Mouse (Mus musculus) layer of hippocampus, postnatal 25 days (tissue): ENCODE measurements around the gene Prkcsh. TPM values are rescaled to one million over a fixed set of nuclear protein-coding genes. Genes with fewer than 3 reads are reported as not detected.

Experiments
- DNase-seq, 2 experiments: peaks; one replicate each; pipeline ENCODE4 v3.0.0; 2022; ENCODE audit warnings: mixed read lengths in 2 of 2, low spot score in 1 of 2; ENCODE audit errors: extremely low spot score in 1 of 2
- total RNA-seq, 2 experiments: library from RNA; stranded (reverse); gene quantifications; 2 replicates each; pipeline ENCODE4 v1.2.3; 2021

Prkcsh gene
- total RNA-seq, result 100 to 1,000 TPM; 107 to 108 TPM

GRCm38 (mm10) chr9:22002194-22003162, at the start of gene Prkcsh, which contains the start of gene Ccdc151:
Prkcsh (plus strand) TSS chr9:22002806.
Ccdc151 (minus strand) TSS chr9:22002634.
- DNase-seq, result peak; percentile 91 to 94

- DNase-seq, result no peak
Measured at GRCm38 (mm10) chr9:21953600-21953999, 49.0 kb upstream of the Prkcsh start.

GRCm38 (mm10) chr9:21954635-21955034, 48.0 kb upstream of the Prkcsh start:
- DNase-seq, result no peak

GRCm38 (mm10) chr9:21955225-21955569, 47.4 kb upstream of the Prkcsh start:
- DNase-seq, result no peak

GRCm38 (mm10) chr9:21955570-21956281, 46.9 kb upstream of the Prkcsh start, which contains the start of gene Swsap1:
Swsap1 (plus strand) TSS chr9:21955755.
- DNase-seq, result peak; percentile 97 to 99

- DNase-seq, result no peak
Measured at GRCm38 (mm10) chr9:21958372-21958771, 44.2 kb upstream of the Prkcsh start.

GRCm38 (mm10) chr9:21959244-21959643, 43.4 kb upstream of the Prkcsh start:
- no peak for DNase-seq

GRCm38 (mm10) chr9:21960135-21960534, 42.5 kb upstream of the Prkcsh start:
- DNase-seq, result no peak

- DNase-seq, result no peak
Measured at GRCm38 (mm10) chr9:21960558-21961208, 41.9 kb upstream of the Prkcsh start.

GRCm38 (mm10) chr9:21961366-21961980, 41.1 kb upstream of the Prkcsh start:
- DNase-seq, result no peak

GRCm38 (mm10) chr9:21962010-21962409, 40.6 kb upstream of the Prkcsh start:
- no peak for DNase-seq

- DNase-seq, result peak; percentile 58 to 64
Measured at GRCm38 (mm10) chr9:21962416-21963059, 40.1 kb upstream of the Prkcsh start.

- DNase-seq, result no peak
Measured at GRCm38 (mm10) chr9:21963417-21963816, 39.2 kb upstream of the Prkcsh start, which contains the start of gene Epor. Epor (minus strand) TSS chr9:21963506.

GRCm38 (mm10) chr9:21968883-21969282, 33.7 kb upstream of the Prkcsh start:
- no peak for DNase-seq

- no peak for DNase-seq
Measured at GRCm38 (mm10) chr9:21969304-21969703, 33.3 kb upstream of the Prkcsh start.

GRCm38 (mm10) chr9:21976626-21977175, 25.9 kb upstream of the Prkcsh start:
- no peak for DNase-seq

GRCm38 (mm10) chr9:21977331-21977730, 25.3 kb upstream of the Prkcsh start:
- DNase-seq, result no peak

- DNase-seq, result peak in 1 of 2 experiments; percentile 40
Measured at GRCm38 (mm10) chr9:21977972-21978371, 24.6 kb upstream of the Prkcsh start.

- no peak for DNase-seq
Measured at GRCm38 (mm10) chr9:21978398-21979128, 24.0 kb upstream of the Prkcsh start.
